Mouse (Mus musculus): ENCODE data around the gene Cidec.

The Cidec gene

DNA sequence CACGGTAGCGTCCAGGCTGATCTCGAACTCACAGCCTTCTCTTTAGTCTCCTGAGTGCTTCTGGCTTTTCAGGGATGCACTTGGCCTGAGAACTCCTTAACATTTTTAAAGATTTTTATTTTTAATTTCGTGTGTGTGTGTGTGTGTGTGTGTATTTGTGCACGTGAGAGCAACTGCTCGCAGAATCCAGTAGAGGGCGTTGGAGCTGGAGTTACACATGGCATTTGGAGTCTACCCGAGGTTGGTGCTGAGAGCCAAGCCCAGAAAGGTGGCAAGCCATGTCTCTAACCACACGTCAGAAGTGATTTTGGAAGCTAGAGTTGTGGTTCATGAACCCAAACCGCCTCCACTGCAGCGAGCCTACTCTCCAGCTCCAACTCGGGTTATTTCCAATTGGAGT is 7.5 kb upstream of the Cidec start:
- DNase-seq, result no peak

- peak; percentile 91 to 92 for DNase-seq
These were observed 7.0 kb upstream of the Cidec start, which contains the start of gene Jagn1 for GRCm38 (mm10) chr6:113442442-113443090. TSS of gene Jagn1 (plus strand) at chr6:113442569.

DNA sequence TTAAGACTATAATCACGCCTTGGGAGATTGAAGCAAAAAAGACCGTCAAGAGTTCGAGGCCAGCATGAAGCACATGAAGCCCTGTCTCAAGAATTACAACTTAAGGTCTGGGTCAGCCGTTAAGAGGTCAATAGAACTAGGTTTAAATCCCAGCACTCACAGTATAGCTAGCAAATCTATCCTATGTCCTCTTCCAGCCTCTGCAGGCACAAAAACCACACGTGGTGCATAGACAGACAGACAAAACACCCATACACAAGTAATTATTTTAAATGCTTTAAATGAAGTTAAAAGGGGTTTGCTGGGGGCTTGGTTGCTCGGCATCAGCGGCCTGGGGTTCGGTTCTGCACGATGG is 6.5 kb upstream of the Cidec start:
- DNase-seq, result no peak

DNA sequence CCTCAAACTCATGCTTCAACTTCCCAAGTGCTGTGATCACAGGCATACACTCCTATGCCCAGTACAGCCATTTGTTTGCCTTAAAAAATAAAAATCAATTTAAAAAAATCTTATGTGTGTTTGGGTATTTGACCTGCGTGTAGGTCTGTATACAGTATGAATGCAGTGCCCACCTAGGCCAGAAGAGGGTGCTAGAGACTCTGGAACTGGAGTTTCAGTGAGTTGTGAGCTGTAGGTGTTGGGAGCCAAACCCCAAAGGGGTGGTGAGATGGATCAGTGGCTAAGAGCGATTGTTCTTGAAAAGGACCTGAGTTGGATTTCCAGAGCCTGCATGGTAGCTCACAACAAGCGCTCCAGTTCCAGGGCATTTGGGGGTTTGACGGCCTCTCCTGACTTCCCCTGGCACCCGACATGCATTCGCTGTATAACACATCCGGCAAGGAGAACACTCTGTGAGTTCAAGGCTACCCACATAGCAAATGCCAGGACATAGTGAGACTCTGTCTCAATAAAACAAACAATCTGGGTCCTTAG is 5.7 kb upstream of the Cidec start:
- DNase-seq, result peak; percentile 79 to 82

DNA sequence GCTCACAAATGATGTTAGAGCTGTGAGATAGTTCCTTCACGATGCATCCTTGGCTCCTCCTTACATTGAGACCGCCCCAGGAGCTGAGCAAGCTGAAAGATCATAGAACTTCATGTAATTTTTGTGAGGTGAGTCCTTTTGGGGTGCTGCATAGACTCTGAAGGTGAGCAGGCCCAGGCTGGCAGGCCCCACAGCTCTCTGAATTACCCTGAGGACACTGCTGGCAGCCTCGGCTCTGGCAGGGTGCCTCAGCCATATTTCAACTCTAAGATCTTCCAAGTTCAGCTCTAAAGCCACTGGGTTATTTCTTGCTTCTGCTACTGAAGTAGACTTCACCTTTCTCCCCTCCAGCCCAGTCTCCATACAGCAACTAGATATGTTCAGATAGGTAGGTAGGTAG is 5.1 kb upstream of the Cidec start:
- no peak for DNase-seq

GRCm38 (mm10) chr6:113438721-113439430 is 3.3 kb upstream of the Cidec start:
- no peak for DNase-seq

DNA sequence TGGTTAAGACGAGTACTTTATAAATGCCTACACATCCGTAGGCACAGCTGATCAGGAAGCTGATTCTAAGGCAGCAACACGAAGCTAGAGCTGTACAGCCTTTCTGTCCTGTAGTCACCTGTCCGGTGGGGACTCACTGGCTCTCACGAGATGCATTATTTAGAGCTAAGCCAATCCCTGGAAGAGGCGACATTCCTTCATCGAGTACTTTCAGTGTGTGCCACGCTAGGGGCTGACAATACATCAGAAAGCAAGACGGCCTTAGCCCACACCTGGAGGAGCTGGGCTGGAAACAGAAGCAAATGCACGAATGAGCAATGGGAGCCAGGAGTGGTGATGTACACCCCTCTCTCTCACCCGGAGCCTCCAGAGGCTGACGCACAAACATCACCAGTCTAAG is 1.6 kb upstream of the Cidec start:
- DNase-seq, result no peak

DNA sequence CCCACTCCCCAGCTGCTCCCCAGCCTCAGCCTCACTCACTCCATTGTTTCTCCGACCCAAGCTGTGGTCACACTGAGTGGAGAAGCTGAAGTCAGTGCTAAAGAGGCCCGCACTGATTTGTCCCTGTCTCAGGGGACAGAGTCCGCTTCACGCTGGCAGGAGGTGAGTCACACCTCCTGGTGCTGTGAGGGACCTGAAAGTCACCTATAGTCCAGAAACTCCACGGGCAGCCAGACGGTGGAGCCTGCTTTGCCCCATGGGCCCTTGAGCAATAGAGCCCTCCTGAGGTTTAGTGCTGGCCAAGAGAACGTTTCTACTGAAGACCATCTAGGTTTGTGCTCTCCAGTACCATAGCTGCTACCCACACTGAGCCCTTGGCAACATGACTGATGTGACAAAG is 869 bp downstream of the Cidec start:
- no peak for DNase-seq

DNA sequence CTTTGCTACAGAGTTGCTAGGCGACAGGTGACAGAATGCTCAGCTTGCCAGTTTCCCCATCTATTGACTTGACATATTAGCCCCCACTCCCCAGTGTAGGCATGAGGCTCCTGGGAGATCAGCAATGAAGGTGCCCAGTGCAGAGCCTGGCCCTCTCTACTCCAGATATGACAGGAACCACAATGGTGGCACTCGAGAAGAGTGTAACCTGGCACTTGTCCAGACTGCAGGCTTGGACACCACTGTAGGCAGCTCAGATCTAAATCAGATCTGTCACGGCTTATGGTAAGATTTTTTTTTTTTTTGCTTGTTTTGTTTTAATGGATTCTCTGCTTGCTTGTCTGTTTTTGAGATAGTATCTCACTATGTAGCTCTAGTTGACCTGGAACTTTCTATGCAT is 1.9 kb downstream of the Cidec start:
- DNase-seq, result no peak

GRCm38 (mm10) chr6:113431801-113432200 is 3.8 kb downstream of the Cidec start:
- DNase-seq, result no peak

DNA sequence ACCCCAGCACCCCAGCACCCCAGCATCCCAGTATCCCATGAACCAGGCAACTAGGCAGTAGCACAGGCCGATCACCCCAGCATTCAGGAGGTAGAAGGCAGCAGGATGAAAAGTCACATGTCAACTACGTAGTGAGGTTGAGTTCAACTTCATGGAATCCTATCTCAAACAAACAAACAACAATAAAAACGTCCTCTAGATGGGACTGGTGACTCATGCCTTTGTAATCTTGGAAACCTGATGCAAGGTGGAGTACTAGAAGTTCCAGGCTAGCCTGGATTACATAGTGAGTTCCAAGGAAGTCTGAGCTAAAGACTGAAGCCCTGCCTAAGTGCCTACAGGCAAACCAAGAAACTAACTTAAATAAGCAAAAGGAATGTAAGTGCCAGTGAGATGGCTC is 4.7 kb downstream of the Cidec start:
- DNase-seq, result no peak

DNA sequence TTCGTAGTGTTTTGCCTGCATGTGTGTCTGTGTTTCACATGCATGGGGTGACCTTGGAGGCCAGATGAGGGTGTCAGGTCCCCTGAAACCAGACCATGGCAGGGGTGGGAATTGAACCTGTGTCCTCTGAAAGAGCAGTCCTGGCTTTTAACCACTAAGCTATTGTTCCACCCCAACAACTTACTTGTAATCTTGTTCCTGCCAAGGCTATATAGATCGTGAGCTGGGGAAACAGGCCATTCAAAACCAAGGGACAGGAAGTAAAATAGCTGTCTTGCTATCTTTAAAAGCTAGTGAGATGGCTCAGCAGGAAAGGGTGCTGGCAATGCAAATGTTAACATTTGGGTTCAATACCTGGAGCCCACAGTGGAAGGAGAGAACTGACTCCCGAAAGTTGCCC is 5.6 kb downstream of the Cidec start:
- no peak for DNase-seq

DNA sequence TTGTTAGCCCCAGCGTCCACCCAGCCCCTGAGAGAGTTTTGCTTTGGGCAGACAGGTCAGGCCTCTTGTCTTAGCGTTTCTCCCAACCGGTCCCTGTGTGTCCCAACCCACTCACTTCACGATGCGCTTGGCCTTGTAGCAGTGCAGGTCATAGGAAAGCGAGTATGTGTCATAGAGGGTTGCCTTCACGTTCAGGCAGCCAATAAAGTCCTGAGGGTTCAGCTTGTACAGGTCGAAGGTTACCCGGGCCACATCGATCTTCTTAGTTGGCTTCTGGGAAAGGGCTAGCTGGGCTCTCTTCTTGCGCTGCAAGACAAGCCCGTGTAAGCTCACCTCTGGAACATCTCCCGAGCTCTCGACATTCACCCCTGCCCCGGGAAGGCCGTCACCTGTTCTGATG is 7.6 kb downstream of the Cidec start:
- no peak for DNase-seq

DNA sequence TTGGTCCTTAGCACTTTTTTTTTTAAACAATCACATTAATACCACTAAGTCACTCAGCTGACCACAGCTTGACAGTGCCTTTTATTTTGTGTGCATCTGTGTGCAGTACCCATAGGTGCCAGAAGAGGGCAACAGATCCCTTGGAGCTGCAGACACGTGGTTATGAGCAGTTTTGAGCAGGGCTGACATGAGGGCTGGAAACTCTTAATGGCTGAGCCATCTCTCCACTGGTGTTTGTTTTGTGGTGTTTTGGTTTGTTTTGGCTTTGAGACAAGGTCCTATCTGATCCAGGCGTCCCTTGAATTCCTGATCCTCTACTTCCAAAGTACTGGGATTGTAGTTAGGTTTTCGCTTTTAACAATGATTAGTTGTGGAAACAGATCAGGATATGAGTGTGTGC is 8.2 kb downstream of the Cidec start:
- no peak for DNase-seq

- no peak for DNase-seq
These were observed 8.9 kb downstream of the Cidec start for GRCm38 (mm10) chr6:113426696-113427095.

DNA sequence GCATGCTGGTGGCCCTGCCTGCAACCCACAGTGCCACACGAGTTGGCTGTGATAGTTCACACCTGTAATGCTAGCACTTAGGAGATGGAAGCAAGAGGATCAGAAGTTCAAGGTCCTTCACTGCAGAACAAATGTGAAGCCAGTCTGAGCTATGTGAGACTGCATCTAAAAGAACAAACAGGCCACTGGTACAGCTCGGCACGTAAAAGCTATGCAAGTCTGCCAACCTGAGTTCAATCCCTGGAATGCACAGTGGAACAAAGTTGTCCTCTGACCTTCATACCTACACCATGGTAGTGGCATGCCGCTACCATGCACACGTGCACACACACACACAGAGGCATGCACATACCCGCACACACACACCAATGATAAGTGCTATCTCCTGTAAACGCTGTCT is 11.4 kb downstream of the Cidec start:
- DNase-seq, result no peak

DNA sequence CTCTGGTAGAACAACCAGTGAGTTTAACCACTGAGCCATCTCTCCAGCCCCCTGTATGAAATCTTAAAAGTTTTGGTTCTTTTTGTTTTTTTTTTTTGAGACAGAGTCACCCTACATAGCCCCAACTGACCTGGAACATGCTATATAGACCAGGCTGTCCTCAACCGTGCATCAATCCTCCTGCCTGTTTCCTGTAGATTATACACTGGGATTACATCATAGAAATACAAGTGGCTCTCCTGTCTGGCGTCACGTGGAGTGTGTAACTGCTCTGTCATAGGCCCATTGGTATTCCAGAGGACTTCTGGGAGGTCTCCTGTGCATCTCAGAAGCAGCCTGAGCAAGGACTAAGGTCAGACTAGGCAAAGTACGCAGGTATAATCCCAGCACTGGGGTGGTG is 12.6 kb downstream of the Cidec start:
- DNase-seq, result no peak

GRCm38 (mm10) chr6:113419199-113419587 is 16.4 kb downstream of the Cidec start, which contains the start of gene Rpusd3:
TSS of gene Rpusd3 (minus strand) at chr6:113419340.
- peak; percentile 99 to 100 for DNase-seq

GRCm38 (mm10) chr6:113418441-113419198 is 16.9 kb downstream of the Cidec start:
- DNase-seq, result peak; percentile 17 to 27

- peak in 1 of 2 experiments; percentile 25 for DNase-seq
These were observed 19.1 kb downstream of the Cidec start for GRCm38 (mm10) chr6:113416416-113416815.

DNA sequence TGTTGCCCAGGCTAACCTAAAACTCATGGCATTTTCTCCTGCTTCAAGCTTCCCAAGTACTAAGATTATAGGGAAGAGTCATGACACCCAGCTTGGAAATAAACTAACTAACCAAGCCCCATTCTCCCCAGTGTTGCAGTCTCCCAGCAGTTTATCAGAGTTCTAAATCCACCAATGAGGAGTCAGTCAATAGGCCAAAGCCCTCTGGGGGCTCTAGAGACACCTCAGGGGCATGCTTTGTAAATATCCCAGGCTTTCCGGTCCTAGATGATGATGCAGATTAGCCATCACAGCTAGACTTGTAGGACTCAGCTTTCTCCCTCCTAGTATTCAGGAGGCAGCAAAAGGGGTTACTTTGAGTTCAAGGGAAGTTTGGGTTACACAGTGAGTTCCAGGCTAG is 25.6 kb downstream of the Cidec start:
- DNase-seq, result no peak

GRCm38 (mm10) chr6:113406683-113407082 is 28.9 kb downstream of the Cidec start:
- DNase-seq, result no peak

DNA sequence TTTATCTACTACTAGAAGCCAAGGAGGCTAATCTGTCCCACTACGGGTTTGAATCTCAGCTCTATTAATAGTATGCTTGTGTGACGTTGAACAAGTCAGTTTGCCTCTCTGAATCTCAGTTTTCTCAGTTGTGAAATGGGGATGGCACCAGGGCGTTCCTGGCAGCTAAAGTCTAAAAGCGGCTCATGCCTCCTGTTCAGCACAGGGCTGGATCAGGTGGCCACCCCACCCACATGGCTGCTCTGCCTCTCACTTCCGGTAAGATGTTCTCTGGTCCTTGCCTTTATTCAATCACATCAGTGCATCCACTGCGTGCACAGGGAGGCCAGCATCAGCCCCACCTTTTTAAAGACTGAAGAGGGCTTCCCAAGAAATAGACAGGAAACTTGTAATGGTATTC is 30.1 kb downstream of the Cidec start:
- no peak for DNase-seq

Data from cerebellum, adult 18-20 months (tissue).